Mouse (Mus musculus): ENCODE measurements at regions not wholly inside any gene's neighbourhood (a gene's known extent, or its start where the extent isn't known, plus 50 kb on each side); places are given as distances from the start of the nearest gene placed in this dataset.
"Not testable (repeated sequence)": the region's sequence is repeated elsewhere in the genome, so short reads cannot be mapped to it uniquely, and the experiment has no call there.

- in situ Hi-C loops (cut with MboI): not testable (repeated sequence)
These were observed 169.3 kb downstream of the Qk start for GRCm38 (mm10) chr17:10150403-10150689.

GRCm38 (mm10) chr17:10149682-10150402 is 169.8 kb downstream of the Qk start:
- in situ Hi-C loops (cut with MboI): no loop called here

- in situ Hi-C loops (cut with MboI): no loop called here
These were observed 172.5 kb downstream of the Qk start for GRCm38 (mm10) chr17:10147106-10147505.

GRCm38 (mm10) chr17:10146576-10146975 is 173.1 kb downstream of the Qk start:
- in situ Hi-C loops (cut with MboI): no loop called here

- in situ Hi-C loops (cut with MboI): no loop called here
These were observed 180.8 kb downstream of the Qk start for GRCm38 (mm10) chr17:10138847-10139246.

GRCm38 (mm10) chr17:10138374-10138773 is 181.3 kb downstream of the Qk start:
- in situ Hi-C loops (cut with MboI): no loop called here

- in situ Hi-C loops (cut with MboI): no loop called here
These were observed 184.5 kb downstream of the Qk start for GRCm38 (mm10) chr17:10135111-10135510.

GRCm38 (mm10) chr17:10128591-10128990 is 191.1 kb downstream of the Qk start:
- in situ Hi-C loops (cut with MboI): no loop called here

- in situ Hi-C loops (cut with MboI): no loop called here
These were observed 197.2 kb downstream of the Qk start for GRCm38 (mm10) chr17:10122411-10122810.

GRCm38 (mm10) chr17:10112118-10112517 is 207.5 kb downstream of the Qk start:
- in situ Hi-C loops (cut with MboI): no loop called here

- in situ Hi-C loops (cut with MboI): no loop called here
These were observed 209.3 kb downstream of the Qk start for GRCm38 (mm10) chr17:10110375-10110675.

- in situ Hi-C loops (cut with MboI): no loop called here
These were observed 209.9 kb downstream of the Qk start for GRCm38 (mm10) chr17:10109511-10110374.

GRCm38 (mm10) chr17:10105299-10105698 is 214.4 kb downstream of the Qk start:
- in situ Hi-C loops (cut with MboI): no loop called here

- in situ Hi-C loops (cut with MboI): loop anchor here (25.0 kb wide), 1 partner anchor 214 kb away; the partner anchor contains the start of gene Qk
These were observed 221.5 kb downstream of the Qk start for GRCm38 (mm10) chr17:10098199-10098598.

GRCm38 (mm10) chr17:10097691-10098090 is 222.0 kb downstream of the Qk start:
- in situ Hi-C loops (cut with MboI): loop anchor here (25.0 kb wide), 1 partner anchor 215 kb away; the partner anchor contains the start of gene Qk

GRCm38 (mm10) chr17:10095841-10096301 is 223.8 kb downstream of the Qk start:
- in situ Hi-C loops (cut with MboI): loop anchor here (25.0 kb wide), 1 partner anchor 216 kb away; the partner anchor contains the start of gene Qk

- in situ Hi-C loops (cut with MboI): loop anchor here (25.0 kb wide), 1 partner anchor 218 kb away; the partner anchor contains the start of gene Qk
These were observed 225.5 kb downstream of the Qk start for GRCm38 (mm10) chr17:10094108-10094521.

GRCm38 (mm10) chr17:10093437-10094107 is 226.1 kb downstream of the Qk start:
- in situ Hi-C loops (cut with MboI): loop anchor here (25.0 kb wide), 1 partner anchor 219 kb away; the partner anchor contains the start of gene Qk

GRCm38 (mm10) chr17:10087192-10087886 is 232.3 kb downstream of the Qk start:
- in situ Hi-C loops (cut with MboI): loop anchor here (25.0 kb wide), 1 partner anchor 225 kb away; the partner anchor contains the start of gene Qk

- in situ Hi-C loops (cut with MboI): loop anchor here (25.0 kb wide), 1 partner anchor 226 kb away; the partner anchor contains the start of gene Qk
These were observed 233.1 kb downstream of the Qk start for GRCm38 (mm10) chr17:10086558-10086957.

GRCm38 (mm10) chr17:10086132-10086531 is 233.5 kb downstream of the Qk start:
- in situ Hi-C loops (cut with MboI): loop anchor here (25.0 kb wide), 1 partner anchor 226 kb away; the partner anchor contains the start of gene Qk

Data from mature B cell (primary cell).